Mouse (Mus musculus) adrenal gland, adult 8-10 months (tissue): ENCODE data around the gene Gpc5. TPM values are rescaled to one million over a fixed set of nuclear protein-coding genes. Genes with fewer than 3 reads are reported as not detected.

ENCODE experiments used
- DNase-seq: peaks from one replicate; pipeline ENCODE4 v3.0.0; 2022
- microRNA-seq, 2 experiments: library from miRNA; unstranded; fragments of <30 nt; microRNA quantifications; one replicate each; pipeline ENCODE4 v1.2.0; 2022
- total RNA-seq, 4 experiments: library from RNA; stranded (reverse); gene quantifications; 2 replicates each; pipeline ENCODE4 v1.2.4; 2022

The Gpc5 gene
- total RNA-seq, 4 experiments from 2014 or later, result 0.29 to 0.42 TPM; not detected in 2

- no peak for DNase-seq
These were observed 1256.5 kb downstream of the Gpc5 start for GRCm38 (mm10) chr14:116348560-116348959.

- DNase-seq, result no peak
These were observed 1292.6 kb downstream of the Gpc5 start for GRCm38 (mm10) chr14:116384602-116385001.

- DNase-seq, result no peak
These were observed 1323.5 kb downstream of the Gpc5 start for GRCm38 (mm10) chr14:116415511-116415910.

DNA sequence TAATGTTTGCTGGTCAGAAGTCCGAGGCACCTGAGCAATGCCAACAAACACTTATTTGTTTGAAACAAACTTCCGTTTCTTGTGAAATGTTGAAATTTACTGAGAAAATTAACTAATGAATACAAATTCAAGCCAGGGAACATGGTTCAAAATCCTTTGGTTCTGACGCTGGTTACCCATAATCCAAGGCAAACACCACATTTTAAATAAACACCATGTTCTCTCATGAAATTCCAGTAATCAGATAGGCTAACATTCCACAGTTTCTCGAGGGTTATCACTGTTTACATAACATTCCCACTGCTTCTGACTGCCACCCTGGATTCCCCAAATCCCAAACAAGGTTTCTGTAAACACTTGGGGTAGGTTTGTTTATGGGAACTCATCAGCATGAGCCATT lies 1356.2 kb downstream of the Gpc5 start:
- no peak for DNase-seq

DNA sequence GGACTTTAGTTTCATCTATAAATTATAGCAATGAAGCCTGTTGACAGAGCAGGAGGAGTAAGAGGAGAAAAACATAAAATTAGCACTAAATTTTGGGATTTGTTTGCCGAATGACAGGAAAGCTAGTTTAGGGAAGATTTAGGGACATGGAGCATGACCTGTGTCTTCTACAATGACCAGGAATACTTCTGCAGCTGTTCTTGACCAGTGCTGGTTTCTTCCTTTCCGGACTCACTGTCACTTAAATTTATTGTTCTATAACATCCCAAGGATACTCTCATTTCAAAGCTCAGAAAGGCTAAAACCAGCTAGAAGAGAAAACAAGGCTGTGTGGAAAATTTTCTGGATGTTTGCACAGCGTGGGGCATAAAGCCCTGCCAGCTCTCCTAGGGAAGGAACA lies 1361.3 kb downstream of the Gpc5 start:
- no peak for DNase-seq

- no peak for DNase-seq
These were observed 1364.2 kb downstream of the Gpc5 start for GRCm38 (mm10) chr14:116456211-116456610.

- DNase-seq, result no peak
These were observed 1381.6 kb downstream of the Gpc5 start for GRCm38 (mm10) chr14:116473378-116474179.

DNA sequence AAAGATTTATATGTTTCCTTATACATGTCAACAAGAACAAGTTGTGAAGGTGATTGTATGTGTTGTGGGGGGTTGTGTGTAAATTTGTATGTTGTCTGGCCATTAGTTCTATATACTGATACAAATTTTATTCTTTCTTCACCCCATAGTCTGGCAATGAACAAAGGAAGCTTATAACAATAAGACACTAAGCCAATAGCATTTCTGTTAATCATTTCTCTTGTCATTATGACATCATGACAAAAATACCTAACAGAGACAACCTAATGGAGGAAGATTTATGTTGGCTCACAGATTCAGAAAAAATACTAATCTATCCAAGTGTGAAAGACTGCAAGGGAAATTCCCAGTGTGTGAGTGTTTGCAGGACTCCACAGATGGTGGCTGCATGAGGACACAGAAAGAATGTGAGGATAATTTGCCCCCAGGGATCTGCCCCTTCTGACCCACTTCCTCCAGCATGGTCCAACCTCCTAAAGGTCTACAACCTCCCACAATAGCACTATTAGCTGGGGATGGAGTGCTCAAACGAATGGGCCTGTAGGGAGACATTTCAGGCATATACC lies 1402.4 kb downstream of the Gpc5 start:
- DNase-seq, result no peak

- DNase-seq, result no peak
These were observed 1446.2 kb downstream of the Gpc5 start for GRCm38 (mm10) chr14:116538216-116538615.

- no peak for DNase-seq
These were observed 1451.7 kb downstream of the Gpc5 start for GRCm38 (mm10) chr14:116543746-116544145.

GRCm38 (mm10) chr14:116551401-116551800 lies 1459.4 kb downstream of the Gpc5 start:
- no peak for DNase-seq

DNA sequence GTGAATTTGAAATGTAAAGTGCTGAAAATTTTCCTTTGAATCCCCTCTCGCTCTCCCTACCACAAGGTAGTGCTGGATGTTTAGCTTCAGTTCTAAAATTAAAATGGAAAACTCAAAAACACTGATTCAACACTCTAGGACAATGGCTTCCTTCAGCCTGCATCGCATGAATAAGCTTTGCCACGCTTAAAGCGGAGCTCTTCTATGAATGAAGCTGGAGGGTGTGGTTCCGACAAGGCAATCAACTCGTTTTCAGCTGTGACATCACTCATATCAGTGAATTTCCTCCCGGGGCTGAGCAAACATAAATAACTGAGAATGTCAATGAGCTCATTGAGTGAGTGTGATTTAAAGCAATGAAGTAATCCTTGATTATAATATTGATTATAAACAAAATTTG lies 1461.3 kb downstream of the Gpc5 start:
- DNase-seq, result no peak

DNA sequence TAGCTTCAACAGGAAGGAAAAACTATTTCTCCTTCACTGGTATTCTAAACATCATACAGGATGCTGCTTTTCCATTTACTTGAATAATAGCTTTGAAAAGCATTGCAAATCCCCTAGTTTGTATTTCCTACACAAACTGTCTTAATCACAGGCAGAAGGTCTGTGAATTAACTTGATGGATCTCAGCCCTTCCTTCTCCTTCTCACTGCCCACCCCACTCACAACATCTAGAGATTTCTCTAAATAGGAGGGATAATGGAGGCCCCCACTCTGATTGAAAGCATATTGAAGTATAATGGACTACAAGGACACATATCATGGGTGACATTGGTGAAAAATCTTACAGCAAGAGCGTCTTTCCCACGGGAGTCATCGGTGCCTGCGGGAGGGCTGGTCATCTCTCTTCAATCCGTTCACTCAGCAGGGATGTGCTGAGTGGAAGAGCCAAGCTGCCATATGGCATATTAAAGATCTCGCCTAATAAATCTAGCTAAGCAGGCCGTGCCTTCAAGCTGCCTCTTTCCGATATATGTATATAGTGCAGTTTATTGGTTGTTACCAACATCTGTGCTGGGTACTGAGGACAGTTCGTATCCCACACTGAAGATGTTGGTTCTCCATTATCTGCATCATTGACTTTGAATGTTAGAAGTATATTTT lies 1466.3 kb downstream of the Gpc5 start:
- no peak for DNase-seq

DNA sequence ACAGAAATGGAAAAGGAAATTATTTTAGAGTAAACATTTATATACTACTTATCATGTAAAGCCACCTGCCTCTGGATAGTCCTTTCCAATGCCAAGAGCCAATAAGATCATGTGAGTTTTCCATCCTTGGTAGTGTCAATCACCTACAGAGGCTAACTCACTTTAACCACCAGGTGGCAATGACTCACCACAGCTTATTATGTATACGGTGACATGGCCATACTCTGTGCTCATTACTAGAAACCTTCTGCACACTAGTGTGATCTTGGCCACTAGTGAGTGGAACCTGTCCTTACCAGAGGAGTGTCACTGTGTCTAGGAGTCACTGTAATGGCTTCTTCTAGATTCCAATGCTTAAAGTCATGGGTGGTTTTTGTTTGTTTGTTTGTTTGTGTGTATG lies 1468.0 kb downstream of the Gpc5 start:
- DNase-seq, result no peak

Small RNA genes lying within 50 kb of the gene (microRNA-seq; reads per million reads assigned to microRNA genes)
- gene Mir17 (1,092 to 1,380 reads per million in 2 experiments), gene Mir18 (56.2 to 72.9 reads per million in 2 experiments), gene Mir19a (0.84 to 1.1 reads per million in 2 experiments), gene Mir19b-1 (0.53 to 1.3 reads per million in 2 experiments), gene Mir20a (562 to 592 reads per million in 2 experiments), gene Mir92-1 (486 to 788 reads per million in 2 experiments)
